Mouse (Mus musculus) layer of hippocampus, postnatal 36 days (tissue): ENCODE results near the gene Spaca7. TPM values are rescaled to one million over a fixed set of nuclear protein-coding genes. Genes with fewer than 3 reads are reported as not detected.
"Not testable (repeated sequence)": the region's sequence is repeated elsewhere in the genome, so short reads cannot be mapped to it uniquely, and the experiment has no call there.

Experiments
- DNase-seq, 2 experiments: peaks; one replicate each; pipeline ENCODE4 v3.0.0; 2022
- total RNA-seq, 2 experiments: library from RNA; stranded (reverse); gene quantifications; 2 replicates each; pipeline ENCODE4 v1.2.3; 2021

Gene Spaca7
- total RNA-seq, 2 experiments from 2014 or later: not detected

DNA sequence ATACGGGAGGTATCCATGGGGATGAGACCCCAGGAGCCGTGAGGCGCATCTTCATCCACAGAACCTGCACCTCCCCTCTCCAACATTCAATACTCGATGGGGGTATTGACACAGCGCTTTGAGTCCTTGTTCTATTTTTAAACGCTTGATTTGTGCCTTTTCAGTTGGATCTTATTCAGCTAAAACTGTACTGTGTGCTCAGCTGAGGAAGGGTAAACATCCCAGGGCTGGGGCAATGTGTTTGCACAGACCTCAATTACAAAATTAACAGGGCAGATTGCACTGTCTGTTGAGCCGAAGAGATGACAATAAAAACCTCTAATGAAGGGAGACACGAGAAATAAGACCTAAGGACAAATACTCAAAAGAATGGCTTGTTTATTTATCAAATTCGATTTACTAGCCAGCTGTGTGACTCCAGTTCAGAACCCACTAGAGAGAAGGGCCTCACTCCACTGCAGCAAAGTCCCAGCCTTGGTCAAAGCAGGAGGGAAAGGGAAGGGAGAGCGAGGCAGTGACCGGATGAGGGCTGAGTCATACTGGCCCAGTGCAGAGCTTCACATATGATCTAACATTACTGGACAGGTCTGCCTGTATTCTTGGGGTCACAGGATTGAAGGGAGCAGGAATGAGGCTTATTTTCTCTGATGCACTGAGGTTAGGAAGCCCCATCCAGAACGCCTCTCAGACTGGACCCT lies 37.1 kb downstream of the Spaca7 start:
- no peak for DNase-seq

DNA sequence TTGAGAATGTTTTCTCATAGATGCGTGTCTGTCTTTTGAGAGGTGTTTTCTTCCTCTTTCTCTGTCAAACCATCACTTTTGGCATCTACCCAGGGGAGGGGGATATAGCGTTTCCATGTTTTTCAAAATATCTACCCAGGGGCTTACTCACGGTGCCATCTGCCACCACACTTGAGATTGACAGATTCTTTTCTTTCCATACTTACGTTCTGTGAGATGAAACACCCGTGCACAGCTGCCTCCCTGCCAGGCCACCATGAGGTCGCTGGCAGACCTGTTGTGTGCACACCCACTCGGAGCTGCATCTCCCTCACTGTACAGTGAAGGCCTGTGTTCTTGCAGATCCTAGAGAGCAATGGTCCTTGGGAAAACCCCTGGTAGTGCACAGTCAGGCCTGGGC lies 40.4 kb downstream of the Spaca7 start:
- no peak for DNase-seq

DNA sequence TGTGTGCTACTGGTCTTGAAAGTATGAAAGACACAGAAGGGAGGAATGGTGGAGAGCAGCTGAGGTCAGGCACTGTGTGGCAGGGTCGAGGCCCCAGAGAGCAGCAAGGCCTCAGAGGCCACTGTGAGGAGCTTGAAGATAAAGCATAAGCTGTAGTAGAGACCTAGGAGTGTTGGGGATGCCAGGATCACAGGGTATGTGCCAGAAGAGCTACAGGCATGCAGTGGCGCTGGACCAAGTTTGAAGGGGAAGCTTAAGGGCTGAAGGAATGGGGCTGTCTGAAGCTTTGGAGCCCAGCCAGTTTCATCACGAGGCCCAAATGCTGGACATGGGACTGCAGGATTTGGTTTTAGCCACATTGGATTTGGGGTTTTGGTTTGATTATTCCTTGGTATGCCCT lies 44.5 kb downstream of the Spaca7 start:
- DNase-seq: not testable (repeated sequence)

DNA sequence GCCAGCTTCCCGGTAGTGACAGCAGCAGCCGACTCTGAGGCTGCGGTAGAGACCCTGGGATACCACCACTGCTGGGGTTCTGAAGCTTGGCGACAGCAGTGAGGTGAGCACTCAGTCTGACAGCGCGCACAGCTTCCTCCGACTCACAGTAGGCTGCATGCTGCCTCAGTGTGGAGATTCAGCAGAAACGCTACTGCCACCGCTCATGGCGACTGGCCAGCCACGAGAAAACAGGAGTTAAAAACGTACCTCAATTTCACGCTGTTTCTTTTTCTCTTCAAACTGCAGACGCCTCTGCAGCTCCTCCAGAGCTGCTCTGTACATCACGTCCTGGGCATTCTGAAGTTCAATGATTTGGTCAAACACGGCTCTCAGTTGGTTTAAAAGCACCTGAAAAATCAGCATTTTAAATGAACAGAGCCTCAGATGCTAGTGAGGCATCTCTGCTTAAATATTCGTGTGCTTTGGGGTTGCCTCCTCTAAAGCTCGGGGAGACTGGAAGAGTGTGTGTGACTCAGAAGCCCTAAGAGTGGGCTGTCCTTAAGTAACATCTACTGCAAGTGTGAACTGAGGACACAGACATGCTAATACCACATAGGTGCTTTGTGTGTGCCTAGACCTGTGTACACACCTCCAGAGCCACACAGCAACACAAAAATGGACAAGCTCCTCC lies 48.9 kb downstream of the Spaca7 start:
- DNase-seq: no peak

DNA sequence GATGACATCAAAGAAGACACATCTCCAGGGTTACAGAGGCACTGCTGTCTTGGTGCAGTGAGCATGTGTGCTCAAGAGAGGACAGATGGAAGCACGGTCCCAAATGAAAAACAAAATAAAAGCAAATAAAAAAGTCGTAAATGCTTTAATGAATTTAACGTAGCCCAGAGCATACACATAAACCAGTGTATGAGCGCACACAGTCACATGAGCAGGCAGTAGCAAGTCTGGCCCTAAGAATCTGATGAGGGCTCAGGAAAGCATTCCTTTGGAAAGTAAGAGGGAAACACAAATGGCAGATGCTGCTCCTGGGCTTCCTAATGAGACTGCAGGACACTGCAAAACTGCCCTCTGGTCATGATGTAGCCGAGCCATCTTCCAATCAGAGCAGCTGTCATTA lies 53.1 kb downstream of the Spaca7 start:
- DNase-seq: no peak

- peak; percentile 35 to 46 for DNase-seq
Observed at GRCm38 (mm10) chr8:12629079-12629478, 56.2 kb downstream of the Spaca7 start.

DNA sequence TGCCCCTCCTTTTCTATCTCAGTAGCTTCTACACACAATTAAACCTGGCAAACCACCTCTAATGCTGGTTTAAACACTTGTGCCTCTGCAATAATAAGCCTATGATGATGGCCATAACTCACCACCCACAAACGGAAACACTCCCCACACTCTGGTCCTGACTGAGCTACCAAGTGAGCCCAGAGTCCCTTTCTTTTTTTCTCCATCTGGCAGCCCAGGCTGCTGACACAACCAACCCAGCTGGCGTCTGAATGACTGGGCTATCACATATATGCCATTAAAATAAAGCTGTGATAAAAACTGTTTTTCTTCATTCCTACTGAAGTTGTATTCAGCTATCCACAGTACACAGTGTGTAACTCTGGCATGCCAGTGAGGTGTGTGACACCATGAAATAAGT lies 62.5 kb downstream of the Spaca7 start:
- DNase-seq: peak; percentile 26 to 31

GRCm38 (mm10) chr8:12638446-12638845 lies 65.6 kb downstream of the Spaca7 start:
- no peak for DNase-seq

DNA sequence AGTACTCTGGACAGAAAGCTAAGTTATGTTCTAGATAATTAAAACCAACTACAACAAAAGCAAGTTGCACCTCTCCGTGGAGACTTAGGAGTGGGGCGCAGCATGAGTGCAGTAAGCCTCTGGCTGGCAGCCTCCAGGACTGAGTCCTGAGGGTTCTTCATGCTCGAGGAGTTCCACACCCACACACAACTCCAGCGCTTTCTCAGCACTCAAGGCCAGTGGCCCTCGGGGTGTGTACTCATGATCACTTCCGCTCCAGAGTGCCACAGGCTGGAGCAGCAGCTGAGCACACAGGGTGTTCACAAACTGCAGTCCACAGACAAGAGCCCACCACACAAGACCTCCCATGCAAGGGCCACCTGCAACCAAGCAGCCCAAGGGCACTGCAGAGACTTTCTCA lies 68.7 kb downstream of the Spaca7 start:
- DNase-seq: no peak

GRCm38 (mm10) chr8:12644341-12644740 lies 71.5 kb downstream of the Spaca7 start:
- DNase-seq: no peak

DNA sequence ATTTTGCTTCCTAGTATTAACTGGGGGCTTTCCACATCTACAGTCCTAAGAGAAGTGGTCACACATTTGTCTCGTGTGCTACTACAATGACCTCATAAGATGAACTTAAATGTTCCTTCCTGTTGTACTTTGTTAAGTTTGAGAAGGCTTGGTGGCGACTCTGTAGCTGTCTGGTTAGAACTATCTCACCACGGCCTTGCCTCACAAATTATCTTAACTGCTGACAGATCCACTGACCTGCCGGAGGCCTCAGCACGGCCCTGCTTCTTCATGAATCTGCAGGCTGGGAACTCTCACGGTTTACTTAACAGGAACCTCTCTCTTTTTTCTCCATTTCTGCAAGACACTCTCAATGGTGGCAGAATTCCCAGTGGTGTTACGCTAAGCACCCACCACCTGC lies 72.1 kb downstream of the Spaca7 start:
- no peak for DNase-seq

DNA sequence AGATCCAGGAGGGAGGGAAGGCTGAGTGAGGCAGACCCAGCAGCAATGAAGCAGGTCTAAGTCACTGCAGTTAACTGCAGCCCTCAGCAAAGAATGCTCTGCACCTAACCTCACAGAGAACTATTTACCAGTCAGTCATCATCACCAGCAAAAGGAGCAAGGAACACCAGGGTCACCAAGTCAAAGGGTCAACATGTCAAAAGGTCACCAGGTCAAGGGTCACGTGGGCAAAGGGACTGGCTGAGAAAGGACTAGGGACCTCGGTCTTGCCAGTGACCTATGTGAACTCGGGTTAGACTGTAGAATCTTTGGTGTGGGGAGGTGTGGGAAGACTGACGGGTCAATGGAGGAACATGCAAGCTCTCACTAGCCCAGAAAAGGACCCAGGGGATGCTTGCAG lies 73.7 kb downstream of the Spaca7 start:
- no peak for DNase-seq

DNA sequence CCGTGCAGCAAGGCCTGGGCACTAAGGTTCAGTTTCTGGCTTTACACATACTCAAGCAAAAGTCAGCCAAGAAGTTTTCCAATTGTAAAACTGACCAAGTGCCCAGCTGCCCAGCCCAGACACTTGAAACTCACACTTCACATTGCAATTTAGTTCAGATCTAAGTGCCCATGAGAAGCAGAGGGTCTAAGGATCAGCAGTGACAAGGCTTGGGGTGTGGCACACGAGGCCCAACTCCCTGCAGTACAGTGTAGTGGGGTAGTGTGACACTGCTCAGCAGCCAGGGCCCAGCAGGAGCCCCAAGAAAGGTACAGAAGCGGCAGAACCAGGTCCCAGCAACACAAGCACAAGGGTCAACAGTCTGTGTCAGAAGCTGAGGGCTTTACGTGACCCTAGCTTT lies 76.1 kb downstream of the Spaca7 start:
- DNase-seq: no peak

Other genes with a start within 250 kb of the Spaca7 start
- gene Sox1, start 177.7 kb upstream of the Spaca7 start, total RNA-seq: 1 to 10 TPM; 9.7 to 10.0 TPM
- gene Tubgcp3, start 99.2 kb downstream of the Spaca7 start, total RNA-seq: 10 to 100 TPM; 34.9 to 37.5 TPM
- gene Atp11a, start 184.0 kb downstream of the Spaca7 start, total RNA-seq: 10 to 100 TPM; 51.5 to 61.5 TPM